Mouse (Mus musculus): ENCODE measurements around the gene Kat7. TPM values are rescaled to one million over a fixed set of nuclear protein-coding genes. Genes with fewer than 3 reads are reported as not detected.

Gene Kat7
- polyA plus RNA-seq, 1 experiment from 2014 or later = 85.3 TPM

DNA sequence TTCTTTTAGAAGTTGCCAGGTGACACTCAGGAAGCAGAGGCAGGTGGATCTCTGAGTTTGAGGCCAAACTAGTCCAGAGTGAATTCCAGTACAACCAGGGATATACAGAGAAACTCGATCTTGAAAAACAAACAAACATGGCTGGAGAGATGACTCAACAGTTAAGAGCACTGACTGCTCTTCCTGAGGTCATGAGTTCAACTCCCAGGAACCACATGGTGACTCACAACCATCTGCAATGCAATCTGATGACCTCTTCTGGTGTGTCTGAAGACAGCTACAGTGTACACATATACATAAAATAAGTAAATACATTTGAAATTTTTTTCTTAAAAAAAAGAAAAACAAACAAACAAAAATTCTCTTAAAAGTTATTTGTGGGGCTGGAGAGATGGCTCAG lies 20.6 kb upstream of the Kat7 start:
- no peak overlapping the region for H3K27ac ChIP-seq (replicated peaks)
- H3K27me3 ChIP-seq = no peaks in the 10 kb centered on the region; the same call in none of the 2 replicates
- H3K4me2 ChIP-seq (replicated peaks) = no peak overlapping the region
- no peaks in the 10 kb centered on the region for H3K36me3 ChIP-seq
- 58% methylated on average over 1 of the region's 1 CpGs for WGBS
- no peak for ATAC-seq (ENCODE audit: low FRiP score, low read depth)
- no peak overlapping the region for H3K9ac ChIP-seq (replicated peaks)
- no peaks in the 10 kb centered on the region for H3K9me3 ChIP-seq
- H3K4me1 ChIP-seq = no peaks in the 10 kb centered on the region
- H3K4me3 ChIP-seq = no peak overlapping the region

DNA sequence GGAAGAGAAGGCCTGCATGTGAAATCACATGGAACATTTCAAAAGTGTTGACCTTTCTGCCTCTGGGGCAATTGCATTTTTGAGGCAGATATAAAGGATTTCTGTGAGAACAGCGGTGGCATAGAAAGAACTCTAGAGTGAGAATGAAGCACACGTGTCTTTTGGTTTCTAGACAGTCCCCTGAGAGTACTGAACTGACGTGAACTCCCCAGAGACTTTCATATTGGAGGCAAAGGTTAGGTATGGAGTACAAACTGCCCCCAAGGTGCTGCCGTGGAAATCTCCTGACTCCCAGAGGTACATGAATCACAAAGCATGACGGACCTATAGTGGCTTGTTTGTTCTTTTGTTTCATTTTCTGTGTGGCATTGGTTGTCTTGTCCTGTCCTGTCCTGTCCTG lies 18.6 kb upstream of the Kat7 start:
- no peaks in the 10 kb centered on the region; the same call in none of the 2 replicates for H3K27me3 ChIP-seq
- H3K36me3 ChIP-seq = no peaks in the 10 kb centered on the region
- no peak for ATAC-seq (ENCODE audit: low FRiP score, low read depth)
- no peaks in the 10 kb centered on the region for H3K4me1 ChIP-seq
- no peak overlapping the region for H3K9ac ChIP-seq (replicated peaks)
- 82% methylated on average over 5 of the region's 5 CpGs for WGBS
- H3K4me3 ChIP-seq = no peak overlapping the region
- no peak overlapping the region for H3K27ac ChIP-seq (replicated peaks)
- H3K4me2 ChIP-seq (replicated peaks) = no peak overlapping the region
- H3K9me3 ChIP-seq = no peaks in the 10 kb centered on the region

DNA sequence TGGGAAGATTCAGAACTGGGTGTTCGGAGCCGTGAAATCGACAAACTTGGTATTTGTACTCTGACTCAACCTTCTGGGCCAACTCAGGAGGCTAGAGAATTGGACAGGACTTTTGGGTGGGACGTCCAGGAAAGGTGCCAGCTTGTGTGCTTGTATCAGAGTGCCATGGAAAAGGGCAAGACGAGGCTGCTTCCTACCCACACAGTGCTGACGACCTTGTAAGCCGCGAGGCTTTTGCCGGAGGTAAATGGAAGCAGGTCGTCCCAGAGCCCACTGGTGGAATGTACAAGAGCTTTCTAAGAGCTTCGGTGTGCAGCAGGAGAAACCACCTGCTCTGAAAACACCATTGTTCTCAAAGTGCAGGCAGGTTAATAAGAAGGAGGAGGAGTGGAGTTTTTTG lies 16.2 kb upstream of the Kat7 start:
- WGBS = 82% methylated on average over 11 of the region's 11 CpGs

DNA sequence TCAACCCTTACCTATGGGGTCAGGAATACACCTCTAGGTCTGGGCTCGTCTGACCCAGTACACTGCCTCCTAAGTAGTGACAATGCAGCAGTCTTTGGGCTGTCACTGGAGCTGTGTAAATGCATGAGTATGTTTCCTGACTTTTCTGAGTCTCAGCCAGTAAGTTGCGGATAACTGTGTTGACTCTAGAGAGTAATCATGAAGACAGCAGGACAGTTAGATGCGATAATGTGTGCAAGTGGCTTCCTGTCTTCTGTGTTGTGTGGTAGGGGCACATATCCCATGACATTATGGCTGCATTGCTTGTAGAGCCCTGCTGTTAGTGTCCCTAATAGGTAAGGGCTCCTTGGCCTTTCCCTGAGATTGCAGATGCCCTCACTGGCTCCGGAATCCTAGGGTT lies 15.8 kb upstream of the Kat7 start:
- H3K4me3 ChIP-seq = no peak overlapping the region
- no peaks in the 10 kb centered on the region for H3K9me3 ChIP-seq
- H3K9ac ChIP-seq (replicated peaks) = no peak overlapping the region
- no peaks in the 10 kb centered on the region; the same call in none of the 2 replicates for H3K27me3 ChIP-seq
- no peak overlapping the region for H3K27ac ChIP-seq (replicated peaks)
- H3K36me3 ChIP-seq = no peaks in the 10 kb centered on the region
- no peak for ATAC-seq (ENCODE audit: low FRiP score, low read depth)
- H3K4me2 ChIP-seq (replicated peaks) = no peak overlapping the region
- WGBS = 91% methylated on average over 4 of the region's 4 CpGs
- H3K4me1 ChIP-seq = no peaks in the 10 kb centered on the region

More for the DNA sequence above, 16.2 kb upstream of the Kat7 start:
- no peak for ATAC-seq (ENCODE audit: low FRiP score, low read depth)
- no peaks in the 10 kb centered on the region for H3K4me1 ChIP-seq
- no peak overlapping the region for H3K4me3 ChIP-seq
- H3K27ac ChIP-seq (replicated peaks) = no peak overlapping the region
- no peak overlapping the region for H3K9ac ChIP-seq (replicated peaks)
- no peaks in the 10 kb centered on the region; the same call in none of the 2 replicates for H3K27me3 ChIP-seq
- H3K36me3 ChIP-seq = no peaks in the 10 kb centered on the region
- no peaks in the 10 kb centered on the region for H3K9me3 ChIP-seq
- no peak overlapping the region for H3K4me2 ChIP-seq (replicated peaks)

DNA sequence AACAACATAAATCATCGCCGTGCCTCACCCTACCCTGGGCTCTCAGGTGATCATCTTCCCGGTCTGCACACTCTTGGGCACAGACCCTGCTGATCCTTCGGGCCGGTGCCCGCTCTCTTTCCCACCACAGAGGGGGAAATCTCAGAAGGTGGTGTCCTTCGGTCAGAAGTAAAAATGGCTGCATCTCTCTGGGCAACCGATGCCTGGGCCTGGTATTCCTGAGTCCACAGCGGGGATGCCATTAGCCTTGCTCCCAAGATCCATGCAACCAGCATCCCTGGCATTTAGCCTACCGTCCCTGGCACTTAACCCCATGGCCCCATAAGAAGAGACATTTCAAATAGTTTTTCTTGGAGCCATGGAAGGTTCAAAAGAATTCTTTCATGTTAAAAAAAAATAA lies 14.1 kb upstream of the Kat7 start:
- no peaks in the 10 kb centered on the region; the same call in none of the 2 replicates for H3K27me3 ChIP-seq
- no peaks in the 10 kb centered on the region for H3K36me3 ChIP-seq
- ATAC-seq (ENCODE audit: low FRiP score, low read depth) = no peak
- WGBS = 75% methylated on average over 10 of the region's 10 CpGs
- no peak overlapping the region for H3K4me3 ChIP-seq
- no peaks in the 10 kb centered on the region for H3K4me1 ChIP-seq
- no peak overlapping the region for H3K9ac ChIP-seq (replicated peaks)
- no peaks in the 10 kb centered on the region for H3K9me3 ChIP-seq
- H3K4me2 ChIP-seq (replicated peaks) = no peak overlapping the region
- no peak overlapping the region for H3K27ac ChIP-seq (replicated peaks)

DNA sequence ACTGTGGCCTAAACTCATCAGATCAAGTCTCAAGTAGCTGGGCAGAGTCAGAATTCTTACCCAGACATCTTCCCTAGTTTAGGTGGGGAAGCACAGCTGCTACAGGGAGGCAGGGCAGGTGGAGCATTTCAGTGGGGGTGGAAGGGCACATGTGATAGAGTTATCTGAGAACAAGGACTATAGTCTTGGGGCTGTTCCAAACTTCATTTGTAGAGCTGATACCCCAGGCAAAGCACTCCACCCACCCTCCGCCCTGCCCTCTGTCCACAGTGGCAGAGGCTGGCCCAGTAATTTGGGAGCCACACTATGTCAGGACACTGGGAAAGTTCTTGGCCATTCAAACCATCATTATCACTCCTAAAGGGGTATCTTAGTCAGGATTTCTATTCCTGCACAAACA lies 10.0 kb upstream of the Kat7 start:
- WGBS = 83% methylated on average over 1 of the region's 1 CpGs
- Histone ChIP-seq H3K4me1 (no peaks in the 10 kb centered on the region), H3K36me3 (no peaks in the 10 kb centered on the region), H3K4me3 (no peak overlapping the region), H3K27me3 (no peaks in the 10 kb centered on the region; the same call in 1 of the 2 replicates), H3K9me3 (no peaks in the 10 kb centered on the region), H3K27ac (replicated peaks) (no peak overlapping the region), H3K4me2 (replicated peaks) (no peak overlapping the region), H3K9ac (replicated peaks) (no peak overlapping the region)
- no peak for ATAC-seq (ENCODE audit: low FRiP score, low read depth)

DNA sequence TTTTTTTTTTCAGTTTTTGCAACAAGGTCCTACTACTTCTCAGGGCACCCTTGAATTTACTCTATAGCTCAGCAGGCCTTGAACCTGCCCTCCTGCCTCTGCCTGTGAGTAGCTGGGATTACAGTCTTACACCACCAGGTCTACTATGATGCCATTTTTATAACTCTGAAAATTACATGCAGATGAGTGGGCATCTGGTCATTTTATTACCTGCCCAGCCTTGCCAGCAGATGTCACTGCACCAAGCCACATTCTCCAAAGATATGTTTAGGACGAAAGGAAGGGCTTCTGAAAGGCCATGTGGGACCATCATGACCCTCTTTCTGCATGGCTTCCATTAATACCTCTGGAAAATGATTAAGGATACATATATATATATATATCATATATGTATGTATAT lies 9.5 kb upstream of the Kat7 start:
- no peak overlapping the region for H3K27ac ChIP-seq (replicated peaks)
- no peak overlapping the region for H3K4me3 ChIP-seq
- no peaks in the 10 kb centered on the region for H3K27me3 ChIP-seq
- H3K9me3 ChIP-seq = no peaks in the 10 kb centered on the region
- H3K4me1 ChIP-seq = no peaks in the 10 kb centered on the region
- no peak for ATAC-seq (ENCODE audit: low FRiP score, low read depth)
- no peak overlapping the region for H3K9ac ChIP-seq (replicated peaks)
- no peak overlapping the region for H3K4me2 ChIP-seq (replicated peaks)
- H3K36me3 ChIP-seq = no peaks in the 10 kb centered on the region
- 56% methylated on average over 1 of the region's 1 CpGs for WGBS

DNA sequence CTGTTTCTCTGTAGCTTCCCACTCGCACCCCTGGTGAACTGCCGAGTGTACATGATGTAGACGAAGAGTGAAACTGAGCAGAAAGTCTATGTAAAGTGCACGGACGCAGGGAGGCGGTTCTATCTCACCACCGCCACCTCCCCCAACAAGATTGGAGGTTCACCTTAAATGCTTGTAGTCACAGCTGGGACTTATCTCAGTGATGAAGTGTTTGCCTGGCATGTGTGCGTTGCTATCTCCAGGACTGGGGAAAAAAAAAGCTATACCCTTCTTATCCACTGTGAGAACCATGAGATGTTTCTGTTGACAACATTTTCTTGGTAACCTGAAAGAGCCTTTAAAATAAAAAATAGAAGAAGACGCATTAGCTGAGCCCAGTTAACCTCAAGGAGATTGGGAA lies 8.1 kb upstream of the Kat7 start:
- Histone ChIP-seq H3K4me1 (no peaks in the 10 kb centered on the region), H3K9ac (replicated peaks) (no peak overlapping the region), H3K36me3 (no peaks in the 10 kb centered on the region), H3K27ac (replicated peaks) (no peak overlapping the region), H3K9me3 (no peaks in the 10 kb centered on the region), H3K4me2 (replicated peaks) (no peak overlapping the region), H3K4me3 (no peak overlapping the region), H3K27me3 (no peaks in the 10 kb centered on the region)
- ATAC-seq (ENCODE audit: low FRiP score, low read depth) = no peak
- 89% methylated on average over 9 of the region's 9 CpGs for WGBS

DNA sequence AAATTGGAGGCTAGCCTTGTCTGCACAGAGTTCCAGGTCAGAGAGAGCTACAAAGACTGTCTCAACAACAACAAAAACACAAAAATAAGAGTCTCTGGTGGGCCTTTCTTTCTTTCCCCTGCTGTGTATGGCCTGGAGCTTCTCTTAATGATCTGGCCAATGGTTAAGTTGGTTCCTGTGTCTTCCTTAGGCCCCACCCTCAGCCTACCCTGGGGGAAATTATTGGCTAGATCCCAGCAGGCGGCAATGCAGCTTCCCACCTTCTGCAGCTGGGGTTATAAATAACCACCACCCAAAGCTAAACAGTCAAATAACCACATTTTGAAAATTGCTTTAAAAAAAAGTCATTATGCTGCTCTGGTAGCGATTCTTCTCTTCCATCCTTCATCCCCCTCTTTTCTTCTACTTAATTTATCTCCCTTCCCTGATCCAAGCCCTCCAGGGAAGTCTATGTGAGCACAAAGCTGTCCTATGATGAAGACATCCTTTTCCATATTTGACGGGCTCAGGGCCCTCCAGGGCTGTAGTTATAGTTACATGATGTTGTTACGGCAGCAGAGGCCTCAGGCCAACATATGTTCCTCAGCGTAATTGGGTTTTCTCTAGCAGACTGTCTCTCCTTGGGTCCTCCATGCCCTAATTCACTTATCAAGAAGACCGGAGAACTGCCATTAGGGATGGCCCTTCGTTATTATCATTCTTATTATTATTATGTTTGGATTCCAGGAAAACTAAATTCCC lies 5.3 kb upstream of the Kat7 start:
- Histone ChIP-seq H3K9ac (replicated peaks) (no peak overlapping the region), H3K9me3 (no peaks in the 10 kb centered on the region), H3K27me3 (no peaks in the 10 kb centered on the region), H3K4me2 (replicated peaks) (no peak overlapping the region), H3K27ac (replicated peaks) (no peak overlapping the region), H3K4me1 (peaks cover 15% of the 10 kb centered on the region), H3K36me3 (no peaks in the 10 kb centered on the region), H3K4me3 (no peak overlapping the region)
- WGBS = 87% methylated on average over 7 of the region's 7 CpGs
- ATAC-seq (ENCODE audit: low FRiP score, low read depth) = no peak

DNA sequence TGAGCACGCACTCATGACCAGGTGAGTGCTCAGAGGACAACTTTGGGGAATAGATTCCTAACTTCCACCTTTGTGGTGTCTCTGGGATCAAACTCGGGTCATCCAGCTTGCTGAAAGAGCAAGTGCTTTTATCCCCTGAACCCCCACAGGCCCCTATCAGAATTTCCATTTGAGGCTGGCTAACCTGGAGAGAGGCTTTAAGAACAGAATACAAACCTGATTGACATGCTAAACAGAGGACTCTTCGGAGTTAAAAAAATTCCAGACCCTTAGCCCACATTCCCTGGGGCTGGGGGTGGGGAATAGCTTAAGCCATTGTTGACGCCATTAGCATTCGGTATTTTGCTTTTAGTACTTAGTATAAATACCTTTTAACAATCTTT lies 1.4 kb upstream of the Kat7 start:
- Histone ChIP-seq H3K27me3 (no peaks in the 10 kb centered on the region), H3K4me1 (peaks cover 29% of the 10 kb centered on the region), H3K9me3 (no peaks in the 10 kb centered on the region), H3K27ac (replicated peaks) (no peak overlapping the region), H3K36me3 (no peaks in the 10 kb centered on the region), H3K9ac (replicated peaks) (peak overlapping the region; percentile 55; the same call in 1 of the 2 replicates), H3K4me3 (peak overlapping the region; percentile 90), H3K4me2 (replicated peaks) (peak overlapping the region; percentile 75)
- WGBS = 15% methylated on average over 5 of the region's 5 CpGs
- no peak for ATAC-seq (ENCODE audit: low FRiP score, low read depth)

DNA sequence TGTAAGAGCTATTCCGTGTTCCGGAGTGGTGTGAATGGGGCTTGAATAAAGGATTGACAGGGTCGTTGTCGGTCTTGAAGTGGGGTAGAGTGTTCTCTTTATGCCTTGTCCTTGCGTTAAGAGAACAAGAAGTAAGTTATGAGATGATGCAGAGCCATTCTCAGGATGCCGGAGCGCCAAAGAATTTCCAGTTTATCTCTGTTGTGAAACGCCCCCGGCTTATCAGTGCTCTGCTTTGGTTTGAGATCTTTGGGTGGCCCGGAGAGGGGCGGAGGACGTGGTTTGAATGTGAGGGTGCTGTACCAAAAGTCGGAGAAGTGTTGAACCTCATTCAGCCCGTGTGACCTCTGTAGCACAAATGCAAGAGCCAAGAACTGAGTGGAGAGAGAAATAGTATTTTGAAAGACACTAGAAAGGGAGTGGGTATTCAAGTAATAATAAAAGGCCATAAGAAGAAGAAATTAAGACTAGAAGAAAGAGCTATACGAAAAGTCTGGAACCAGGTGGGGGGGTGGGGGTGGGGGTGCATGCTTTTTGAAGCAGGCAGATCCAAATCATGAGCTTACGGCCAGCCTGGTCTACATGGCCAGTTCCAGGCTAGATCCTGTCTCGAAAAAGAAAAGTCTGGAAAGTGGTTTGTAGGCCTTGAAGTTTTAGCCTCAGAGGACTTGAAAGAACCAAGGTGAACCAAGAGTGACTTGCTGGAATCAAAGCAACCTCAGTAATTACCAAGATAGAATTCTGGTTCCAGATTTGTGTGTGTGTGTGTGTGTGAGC lies 790 bp upstream of the Kat7 start:
- peaks cover 29% of the 10 kb centered on the region for H3K4me1 ChIP-seq
- 0 out of 2 replicates have a peak, but pooled peaks have one; percentile 5 for ATAC-seq (ENCODE audit: low FRiP score, low read depth)
- peak overlapping the region; percentile 60 for H3K27ac ChIP-seq (replicated peaks)
- peak overlapping the region; percentile 90 for H3K4me3 ChIP-seq
- H3K4me2 ChIP-seq (replicated peaks) = peak overlapping the region; percentile 75
- peaks cover 3% of the 10 kb centered on the region for H3K36me3 ChIP-seq
- H3K27me3 ChIP-seq = no peaks in the 10 kb centered on the region
- no peaks in the 10 kb centered on the region for H3K9me3 ChIP-seq
- WGBS = 4% methylated on average over 17 of the region's 17 CpGs
- H3K9ac ChIP-seq (replicated peaks) = peak overlapping the region; percentile 55

DNA sequence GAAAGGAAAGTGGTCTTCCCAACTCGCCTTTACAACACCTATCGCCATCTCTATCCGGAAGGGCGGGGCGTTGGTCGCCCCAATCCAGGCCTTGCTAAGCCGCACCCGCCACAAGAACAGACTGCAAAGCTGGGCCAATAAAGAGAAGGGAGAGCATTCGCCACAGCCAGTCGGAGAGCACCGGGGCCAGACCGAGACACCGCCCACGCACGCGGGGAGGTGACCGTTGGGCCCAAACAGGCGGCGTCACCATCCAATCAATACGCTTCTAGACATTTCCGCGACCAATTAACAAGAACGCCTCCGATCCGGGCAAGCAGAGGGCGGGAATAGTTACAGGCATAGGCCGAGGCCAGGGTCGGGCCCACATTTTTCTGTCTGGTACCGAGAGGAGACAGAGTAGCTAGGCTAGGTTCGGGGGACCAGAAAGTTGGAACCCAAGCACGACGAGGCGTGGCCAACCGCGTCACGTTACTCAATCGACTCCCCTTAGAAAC lies 488 bp downstream of the Kat7 start:
- under 1% methylated on average over 37 of the region's 37 CpGs for WGBS

More for the DNA sequence above, 488 bp downstream of the Kat7 start:
- Histone ChIP-seq H3K4me1 (peaks cover 29% of the 10 kb centered on the region), H3K9me3 (no peaks in the 10 kb centered on the region), H3K36me3 (peaks cover 14% of the 10 kb centered on the region), H3K9ac (replicated peaks) (peak overlapping the region; percentile 93), H3K4me3 (peak overlapping the region; percentile 90), H3K4me2 (replicated peaks) (peak overlapping the region; percentile 75), H3K27me3 (no peaks in the 10 kb centered on the region), H3K27ac (replicated peaks) (peak overlapping the region; percentile 93)
- peak; percentile 94 for ATAC-seq (ENCODE audit: low FRiP score, low read depth)

Data from midbrain, embryonic 12.5 days (tissue).